Mouse (Mus musculus): Measurements from ENCODE around the gene Gm13088.
"Not testable (repeated sequence)": the region's sequence is repeated elsewhere in the genome, so short reads cannot be mapped to it uniquely, and the experiment has no call there.

The Gm13088 gene

GRCm38 (mm10) chr4:143657146-143657545 is at the start of gene Gm13088:
TSS of gene Gm13088 (minus strand) at chr4:143657246.
- not testable (repeated sequence) for ATAC-seq (ENCODE audit: low TSS enrichment)

- no peak for ATAC-seq (ENCODE audit: low TSS enrichment)
Observed at GRCm38 (mm10) chr4:143702611-143703010, 45.6 kb upstream of the Gm13088 start, which contains the start of gene Gm13089. TSS of gene Gm13089 (minus strand) at chr4:143702711.

GRCm38 (mm10) chr4:143618101-143618500 is 38.9 kb downstream of the Gm13088 start:
- ATAC-seq (ENCODE audit: low TSS enrichment): not testable (repeated sequence)

- not testable (repeated sequence) for ATAC-seq (ENCODE audit: low TSS enrichment)
Observed at GRCm38 (mm10) chr4:143614703-143615102, 42.3 kb downstream of the Gm13088 start, which contains the start of gene Gm13083. TSS of gene Gm13083 (plus strand) at chr4:143615003.

GRCm38 (mm10) chr4:143611927-143612326 is 45.1 kb downstream of the Gm13088 start:
- ATAC-seq (ENCODE audit: low TSS enrichment): not testable (repeated sequence)
